Mouse (Mus musculus) C2C12 (cell line): ENCODE data around the gene Taf1c.

ENCODE experiments used
- CEBPB ChIP-seq: IDR thresholded peaks from one replicate; pipeline ENCODE4 v1.6.1; 2011; ENCODE audit warnings: low read depth, mild to moderate bottlenecking, control low read depth, moderate library complexity
- CTCF ChIP-seq: IDR thresholded peaks from one replicate; pipeline ENCODE4 v1.5.1; 2011; ENCODE audit not compliant: control insufficient read depth, insufficient read depth, insufficient read length
- FOSL1 ChIP-seq: IDR thresholded peaks from one replicate; pipeline ENCODE4 v1.8.0; 2011; ENCODE audit warnings: mild to moderate bottlenecking, low read length; ENCODE audit not compliant: poor library complexity, insufficient read depth, severe bottlenecking
- MAX ChIP-seq: IDR thresholded peaks from one replicate; pipeline ENCODE4 v1.6.1; 2011; ENCODE audit warnings: mild to moderate bottlenecking, control low read depth
- MYOD1 ChIP-seq: IDR thresholded peaks from one replicate; pipeline ENCODE4 v1.6.1; 2011; ENCODE audit warnings: low read depth; ENCODE audit not compliant: control insufficient read depth, insufficient read length
- MYOG ChIP-seq: IDR thresholded peaks from one replicate; pipeline ENCODE4 v1.6.1; 2011; ENCODE audit not compliant: control insufficient read depth, insufficient read length; ENCODE audit errors: extremely low read depth
- USF1 ChIP-seq: IDR thresholded peaks from one replicate; pipeline ENCODE4 v1.6.1; 2011; ENCODE audit warnings: low read depth, mild to moderate bottlenecking, control low read depth, moderate library complexity

- no peak for TF ChIP-seq CTCF
- no peak for TF ChIP-seq MYOG
- TF ChIP-seq MAX, result no peak
- no peak for TF ChIP-seq USF1
- no peak for TF ChIP-seq FOSL1
- no peak for TF ChIP-seq CEBPB
- no peak for TF ChIP-seq MYOD1
Measured at GRCm38 (mm10) chr8:119615096-119615495, 10.1 kb upstream of the Taf1c start.
